Mouse (Mus musculus): ENCODE data around the gene Dusp27. TPM values are rescaled to one million over a fixed set of nuclear protein-coding genes. Genes with fewer than 3 reads are reported as not detected.

The Dusp27 gene
- total RNA-seq, 4 experiments from 2014 or later = 0.12 to 0.20 (median 0.20) TPM; not detected in 1

Other genes with a start within 250 kb of the Dusp27 start
- gene Pou2f1, start 125.2 kb downstream of the Dusp27 start, total RNA-seq (2022) = 10 to 100 TPM; 17.0 to 23.2 (median 21.1) TPM
- gene Gpa33, start 2.3 kb upstream of the Dusp27 start, total RNA-seq (2022) = under 1 TPM in 1 of 4 experiments, not detected in 3; 0.17 TPM
- gene Mael, start 110.8 kb upstream of the Dusp27 start, total RNA-seq (2022) = under 1 TPM in 1 of 4 experiments, not detected in 3; 0.41 TPM
- gene Ildr2, start 126.2 kb upstream of the Dusp27 start, total RNA-seq (2022) = 10 to 100 TPM; 72.0 to 77.5 (median 74.7) TPM

All from layer of hippocampus, adult 8-10 months (tissue).